Mouse (Mus musculus) spleen, postnatal 14 days (tissue): ENCODE measurements around the gene Dntt.
A peak's percentile ranks its signal among the peaks of the same experiment; 100 is the strongest.

Source experiments
- DNase-seq, 2 experiments: peaks; one replicate each; pipeline ENCODE4 v3.0.0; 2021 to 2022; ENCODE audit warnings: low spot score in 2 of 2

The Dntt gene

GRCm38 (mm10) chr19:41008674-41009395, 20.2 kb upstream of the Dntt start:
- DNase-seq: no peak

GRCm38 (mm10) chr19:41011676-41012075, 17.4 kb upstream of the Dntt start:
- DNase-seq: no peak

DNA sequence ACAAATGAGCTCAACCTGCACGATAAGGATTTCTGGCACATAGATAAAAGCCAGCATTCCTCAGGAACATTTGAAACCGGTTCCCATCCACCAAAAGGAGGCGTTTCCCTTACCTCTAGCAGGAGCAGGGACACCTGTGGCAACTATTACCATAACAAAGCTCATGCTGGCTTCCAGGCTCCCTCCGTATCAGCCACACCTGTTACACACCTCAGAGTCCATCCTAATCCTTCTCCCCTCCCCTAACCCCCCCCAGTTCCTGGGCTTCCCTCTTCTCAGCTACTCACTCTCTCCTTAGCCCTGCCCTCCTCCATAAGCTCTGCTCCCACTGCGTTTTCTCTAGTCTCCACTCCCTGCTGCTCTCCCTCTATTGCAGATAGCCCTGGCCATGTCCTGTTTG, 15.5 kb upstream of the Dntt start:
- no peak for DNase-seq

DNA sequence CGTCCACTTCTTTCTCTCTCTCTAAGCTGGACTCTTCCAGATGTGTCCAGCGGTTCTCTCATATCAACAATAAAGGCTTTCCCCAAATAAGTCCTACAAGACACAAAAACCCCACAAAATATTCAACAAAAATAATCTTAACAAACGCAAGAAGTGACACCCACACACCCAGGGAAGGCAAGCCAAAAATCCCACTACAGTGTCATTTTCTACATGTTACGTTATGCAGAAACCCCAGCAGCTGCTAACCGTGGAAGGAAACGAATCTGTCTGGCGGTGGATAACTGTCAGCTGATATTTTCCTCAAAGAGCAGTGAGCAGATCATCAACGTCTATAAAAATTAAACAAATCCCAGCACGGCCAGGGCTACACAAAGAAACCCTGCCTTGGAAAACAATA, 15.1 kb upstream of the Dntt start:
- no peak for DNase-seq

GRCm38 (mm10) chr19:41015951-41016716, 12.9 kb upstream of the Dntt start:
- peak; percentile 19 to 50 for DNase-seq

DNA sequence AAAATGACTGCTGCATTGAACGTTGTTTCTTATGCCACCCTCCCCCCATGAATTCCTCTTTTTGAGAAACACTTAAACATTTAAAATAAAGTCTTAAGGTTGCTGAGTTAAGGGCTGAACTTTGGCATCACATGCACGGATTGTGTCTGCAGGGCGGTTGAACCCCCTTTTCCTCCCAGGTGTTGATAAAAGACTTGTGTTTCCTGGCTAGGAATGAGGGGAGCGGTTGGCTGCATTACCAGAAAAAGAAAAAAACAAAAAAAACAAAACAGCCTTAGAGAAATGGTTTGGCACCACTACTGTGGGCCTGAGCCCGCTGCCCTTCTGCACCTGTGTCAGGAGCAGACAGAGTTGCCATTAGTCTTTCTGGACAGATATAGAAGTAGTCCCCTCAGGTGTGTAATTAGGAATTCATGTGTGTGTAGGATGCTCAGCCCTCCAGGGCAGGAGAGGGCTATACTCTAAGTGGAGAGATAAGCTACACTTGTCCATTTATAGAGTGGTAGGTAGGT, 9.9 kb upstream of the Dntt start:
- no peak for DNase-seq

- no peak for DNase-seq
Observed at GRCm38 (mm10) chr19:41020537-41020936, 8.5 kb upstream of the Dntt start.

GRCm38 (mm10) chr19:41022244-41022643, 6.8 kb upstream of the Dntt start:
- no peak for DNase-seq

DNA sequence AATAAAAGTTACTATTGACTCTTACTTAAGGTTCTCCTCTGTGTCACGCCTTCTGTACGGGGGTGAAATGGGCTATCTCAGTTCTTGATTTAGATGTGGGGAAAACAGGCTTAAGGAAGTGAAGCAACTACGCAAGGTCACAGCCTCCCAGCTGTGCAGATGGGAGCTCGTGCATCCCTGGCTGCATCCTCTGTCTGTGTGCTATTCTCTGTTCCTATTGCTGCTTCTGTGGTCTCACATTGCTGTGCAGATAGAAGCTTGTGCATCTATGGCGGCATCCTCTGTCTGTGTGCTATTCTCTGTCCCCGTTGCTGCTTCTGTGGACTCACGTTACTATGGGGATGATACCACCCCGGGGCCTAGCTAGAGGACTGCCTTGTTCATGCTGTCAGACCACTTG, 2.5 kb upstream of the Dntt start:
- no peak for DNase-seq

DNA sequence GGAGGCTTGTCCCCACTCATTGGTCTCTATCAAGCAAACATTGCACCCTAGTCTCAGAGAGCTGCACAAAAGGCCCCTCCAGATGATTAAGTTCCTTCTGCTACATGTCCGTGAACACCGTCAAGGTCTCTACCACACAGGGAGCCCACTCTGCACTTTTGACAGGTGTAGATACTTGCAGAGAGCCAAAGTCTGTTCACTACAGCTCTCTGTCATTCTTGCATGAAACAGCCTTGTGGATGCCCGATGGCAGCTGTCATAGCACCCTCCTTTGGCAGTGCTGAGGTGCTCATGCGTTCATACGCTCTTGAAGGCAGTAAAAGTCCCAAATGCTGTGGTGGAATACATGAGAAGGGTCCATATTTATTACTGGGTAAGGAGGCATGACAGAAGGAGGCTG, 2.1 kb upstream of the Dntt start:
- DNase-seq: no peak

DNA sequence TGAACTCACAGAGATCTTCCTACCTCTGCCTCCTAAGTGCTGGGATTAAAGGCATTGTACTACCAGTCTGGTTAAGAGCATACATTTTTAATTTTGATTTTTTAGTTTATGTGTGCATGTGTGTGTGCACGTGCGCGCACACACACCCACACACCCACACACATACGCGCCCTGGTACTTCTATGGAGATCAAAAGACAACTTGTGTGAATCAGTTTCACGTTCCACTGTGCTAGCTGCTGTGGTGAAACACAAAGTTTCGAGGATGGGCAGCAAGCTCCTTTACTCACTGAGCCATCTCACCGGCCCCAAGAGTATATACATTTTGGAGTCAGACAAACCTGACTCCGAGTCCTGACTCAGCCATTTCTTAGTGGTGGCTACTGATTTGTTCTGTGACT, 1.5 kb upstream of the Dntt start:
- no peak for DNase-seq

DNA sequence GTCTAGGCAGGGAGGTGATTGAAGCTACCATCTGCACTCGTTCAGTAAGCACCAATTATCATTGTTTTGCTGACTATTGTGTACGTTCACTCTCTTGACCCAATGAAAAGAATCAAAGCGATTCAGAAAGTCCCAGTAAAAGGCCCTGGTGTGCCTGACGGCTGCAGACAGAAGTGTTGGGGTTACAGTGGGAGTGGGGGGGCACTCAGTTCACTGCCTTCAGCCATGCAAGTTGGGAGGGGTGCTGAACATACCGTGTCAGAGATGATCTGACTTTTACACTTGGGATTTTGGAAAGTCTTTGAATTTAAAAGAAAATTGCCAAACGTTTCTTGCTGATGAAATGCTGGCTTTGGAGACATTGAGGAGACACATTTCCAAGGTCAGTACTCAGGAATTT, 1.1 kb downstream of the Dntt start:
- no peak for DNase-seq

DNA sequence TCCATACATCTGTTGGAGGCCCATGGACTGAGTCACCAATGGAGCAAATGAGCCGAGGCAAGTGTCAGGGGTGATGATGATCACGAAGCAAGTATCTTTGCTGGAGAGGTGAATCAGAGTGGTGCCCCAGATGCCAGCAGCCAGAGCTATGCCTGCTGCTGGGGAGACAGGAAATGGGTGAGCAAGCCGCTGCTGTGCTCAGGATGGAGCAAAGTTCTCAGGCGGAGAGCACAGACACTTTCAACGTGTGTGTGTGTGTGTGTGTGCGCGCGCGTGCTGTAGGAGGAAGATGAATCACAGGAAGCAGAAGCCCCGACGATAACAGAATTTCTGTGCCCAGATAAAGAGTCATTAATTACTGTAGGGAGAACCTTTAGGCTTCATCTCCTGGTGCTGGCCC, 1.9 kb downstream of the Dntt start:
- DNase-seq: no peak

DNA sequence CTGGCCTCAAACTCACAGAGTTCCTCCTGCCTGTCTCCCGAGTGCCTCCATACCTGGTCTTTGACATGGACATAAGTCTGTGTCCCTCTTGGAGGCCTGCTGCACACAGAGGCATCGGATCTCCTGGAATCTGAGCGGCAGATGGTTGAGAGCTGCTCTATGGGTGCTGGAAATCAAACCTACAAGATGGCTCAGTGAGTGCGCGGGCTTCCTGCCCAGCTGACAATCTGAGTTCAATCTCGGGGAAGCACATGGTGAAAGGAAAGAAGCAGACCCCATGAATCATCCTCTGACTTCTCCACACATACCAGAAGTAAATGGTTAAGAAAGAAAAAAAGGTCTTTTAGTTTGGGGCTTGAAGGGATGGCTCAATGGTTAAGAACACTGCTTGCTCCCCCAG, 2.8 kb downstream of the Dntt start:
- no peak for DNase-seq

DNA sequence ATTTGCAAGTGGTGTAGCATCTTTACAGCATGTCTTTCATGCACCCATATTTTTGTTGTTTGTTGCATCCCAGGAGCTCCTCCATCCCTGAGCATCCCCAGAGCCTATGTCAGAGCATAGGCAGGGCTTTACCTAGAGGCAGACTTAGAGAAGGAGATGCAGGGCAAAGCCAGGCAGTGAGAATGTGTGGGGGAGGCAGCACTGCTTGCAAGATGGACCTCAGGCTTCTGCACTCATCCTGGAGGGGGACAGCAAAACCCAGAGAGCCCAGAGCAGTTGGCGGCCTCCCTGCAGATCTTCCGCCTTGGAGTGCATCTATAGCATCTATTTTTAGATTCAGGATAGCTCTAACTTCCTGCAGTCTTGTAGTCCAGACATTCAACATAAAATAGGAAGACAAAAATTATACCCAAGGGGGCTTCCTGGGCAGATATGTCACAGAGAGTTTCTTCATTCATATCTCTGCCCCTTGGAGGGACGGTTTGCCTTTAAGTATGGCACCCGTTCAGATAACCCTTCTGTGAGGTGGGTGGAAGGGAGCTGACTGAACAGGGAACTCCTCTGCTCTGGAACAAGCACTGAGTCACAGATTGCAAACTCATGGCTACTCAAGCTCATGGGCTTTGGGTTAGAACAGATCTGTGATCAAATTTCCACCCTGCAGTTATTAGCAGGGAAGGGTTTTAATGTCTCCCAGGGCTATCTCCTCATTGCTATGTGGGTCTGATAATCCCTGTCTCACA, 6.9 kb downstream of the Dntt start:
- DNase-seq: no peak

DNA sequence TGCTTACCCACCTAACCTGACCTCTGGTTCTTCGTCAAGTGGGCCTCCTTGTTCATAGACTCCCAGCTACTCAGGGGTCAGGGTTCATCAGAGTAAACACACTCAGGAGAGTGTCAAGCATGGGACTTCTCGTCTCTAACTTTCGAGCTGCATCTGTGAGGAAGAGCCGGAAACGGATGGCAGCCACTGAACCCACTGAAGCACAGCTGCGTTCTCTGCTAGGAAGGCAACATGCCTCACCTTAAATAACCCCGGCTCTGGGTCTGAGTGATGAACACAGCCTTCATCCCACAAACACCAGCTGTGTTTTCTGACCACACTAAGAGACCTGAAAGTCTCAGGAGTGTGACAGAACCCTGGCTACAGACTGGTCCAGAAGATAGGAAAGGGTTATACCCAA, 10.0 kb downstream of the Dntt start:
- no peak for DNase-seq

DNA sequence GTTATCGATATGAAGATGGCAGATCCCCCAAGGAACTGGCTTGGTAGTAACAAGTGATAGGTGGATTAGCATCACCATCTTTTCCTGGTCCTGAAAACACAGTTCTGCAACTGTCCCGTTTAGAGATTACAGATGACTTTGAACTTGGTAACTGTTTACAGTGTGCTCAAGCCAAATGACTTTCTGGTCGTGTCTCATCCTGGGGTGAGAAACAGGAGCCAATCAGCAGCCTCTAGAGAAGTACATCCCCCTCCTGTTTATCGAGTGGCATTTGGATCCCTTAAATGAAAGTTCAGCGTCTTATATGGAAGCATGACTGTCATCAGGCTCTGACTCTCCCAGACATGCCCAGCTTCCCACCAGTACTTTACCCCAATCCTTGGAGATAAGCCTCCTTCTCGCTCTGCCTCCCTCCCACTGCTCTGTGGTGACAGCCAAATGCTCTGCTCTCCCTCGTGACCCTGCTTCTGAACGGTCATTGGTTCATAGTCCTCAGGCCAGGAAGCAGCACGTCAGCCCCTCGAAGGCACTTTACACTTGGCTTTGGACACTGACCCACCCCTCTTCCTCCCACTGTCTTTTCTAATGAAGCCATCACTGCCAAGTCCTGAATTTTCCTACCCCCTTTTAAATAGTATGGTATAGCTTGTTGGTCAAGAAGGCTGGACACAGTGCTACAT, 16.2 kb downstream of the Dntt start:
- DNase-seq: no peak

- no peak for DNase-seq
Observed at GRCm38 (mm10) chr19:41047437-41048186, 18.5 kb downstream of the Dntt start.

GRCm38 (mm10) chr19:41048187-41048559, 19.1 kb downstream of the Dntt start:
- DNase-seq: no peak

DNA sequence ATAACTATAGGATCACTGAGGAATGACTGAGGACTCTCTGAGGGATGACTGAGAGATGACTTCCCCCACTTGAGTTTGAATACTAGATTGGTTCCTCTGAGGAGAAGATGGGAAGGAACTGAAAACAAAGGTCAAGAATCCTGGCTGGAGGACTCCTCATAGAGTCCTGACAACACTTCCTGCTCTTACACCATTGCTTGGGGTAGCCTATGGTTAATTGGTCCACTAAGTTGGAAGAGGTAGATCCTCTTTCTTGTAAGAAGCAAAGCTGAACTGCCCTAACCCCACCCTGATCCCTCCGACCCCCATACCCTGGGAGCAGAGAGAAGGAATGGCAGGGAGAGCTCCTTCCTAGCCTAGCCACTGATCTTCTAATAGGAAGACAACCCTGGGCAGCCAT, 22.6 kb downstream of the Dntt start:
- DNase-seq: no peak

DNA sequence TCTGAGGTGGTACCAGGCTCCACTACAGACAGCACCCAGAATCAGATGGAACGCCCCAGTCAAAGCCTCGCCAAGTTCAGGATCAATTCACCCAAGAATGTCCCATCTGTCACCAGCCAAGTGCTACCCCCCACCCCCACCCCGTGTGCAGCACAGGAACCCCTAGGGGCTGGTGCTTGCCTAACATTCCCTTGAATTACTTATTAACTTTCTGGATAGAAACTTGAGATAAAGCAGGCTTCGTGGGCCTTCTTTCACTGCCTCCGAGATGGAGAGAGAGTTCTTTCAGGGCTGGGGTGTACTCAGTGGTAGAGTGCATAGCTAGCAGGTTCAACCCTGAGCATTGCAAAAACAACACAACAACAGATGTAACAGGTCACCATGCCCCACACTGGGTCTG, 23.2 kb downstream of the Dntt start:
- no peak for DNase-seq
